Mouse (Mus musculus): Measurements from ENCODE around the gene Olfr740.

DNA sequence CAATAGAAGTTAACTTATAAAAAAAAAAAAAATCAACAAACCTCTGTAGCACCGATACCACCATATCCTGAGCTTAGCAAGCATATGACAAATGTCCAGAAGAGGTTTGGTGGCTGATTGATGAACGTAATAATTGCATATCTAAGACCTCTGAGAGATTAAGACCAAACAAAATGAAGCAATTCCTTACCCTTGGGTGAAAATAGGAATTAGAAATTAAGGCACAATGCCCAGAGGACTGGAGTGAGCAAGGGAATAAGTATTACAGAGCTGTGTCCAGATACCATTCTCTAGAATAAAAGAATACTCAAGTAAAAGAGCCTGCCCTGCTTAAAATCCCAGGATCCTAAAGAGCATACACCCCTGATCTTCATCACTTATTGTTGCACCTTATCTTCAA lies 27.0 kb upstream of the Olfr740 start, which contains the start of gene Olfr739:
- no peak for TF ChIP-seq CTCF (IDR thresholded peaks at IDR 0.05)
- no peak for TF ChIP-seq EP300 (IDR thresholded peaks at IDR 0.05)
